Mouse (Mus musculus): Measurements from ENCODE around the gene Ebf3. TPM values are rescaled to one million over a fixed set of nuclear protein-coding genes. Genes with fewer than 3 reads are reported as not detected.

Ebf3 gene
- total and polyA plus RNA-seq, 3 experiments = 5.0 to 7.5 (median 6.1) TPM

GRCm38 (mm10) chr7:137237419-137237818, 76.8 kb downstream of the Ebf3 start:
- 85% methylated on average over 12 of the region's 12 CpGs for WGBS
- Histone ChIP-seq H3K9ac (ENCODE audit: low read depth, low read length) (no peak overlapping the region), H3K36me3 (ENCODE audit: control insufficient read depth, insufficient read depth, low read length) (no peaks in the 10 kb centered on the region), H3K4me3 (no peak overlapping the region), H3K4me1 (ENCODE audit: control insufficient read depth, insufficient read depth, low read length) (no peaks in the 10 kb centered on the region), H3K79me2 (replicated peaks; ENCODE audit: control insufficient read depth, insufficient read depth, low read length) (no peaks in the 10 kb centered on the region), H3K27ac (no peak overlapping the region), H3K27me3 (ENCODE audit: control insufficient read depth, insufficient read depth, low read length) (no peaks in the 10 kb centered on the region)
- TF ChIP-seq EP300 (IDR thresholded peaks at IDR 0.05; ENCODE audit: insufficient read depth, low read depth, low read length) = no peak
- no peak for TF ChIP-seq POLR2A (IDR thresholded peaks at IDR 0.05; ENCODE audit: insufficient read depth, low read depth, low read length)
- no peak for TF ChIP-seq CTCF (IDR thresholded peaks at IDR 0.05)
- no peak for DNase-seq
- intact Hi-C loops (cut with DNase I) = no loop called here

GRCm38 (mm10) chr7:137223823-137224222, 90.4 kb downstream of the Ebf3 start:
- Histone ChIP-seq H3K36me3 (ENCODE audit: control insufficient read depth, insufficient read depth, low read length) (no peaks in the 10 kb centered on the region), H3K27ac (no peak overlapping the region), H3K79me2 (replicated peaks; ENCODE audit: control insufficient read depth, insufficient read depth, low read length) (no peaks in the 10 kb centered on the region), H3K27me3 (ENCODE audit: control insufficient read depth, insufficient read depth, low read length) (no peaks in the 10 kb centered on the region), H3K4me3 (no peak overlapping the region), H3K9ac (ENCODE audit: low read depth, low read length) (no peak overlapping the region), H3K4me1 (ENCODE audit: control insufficient read depth, insufficient read depth, low read length) (0 out of 2 replicates have a peak, but pooled peaks cover 1% of the 10 kb centered on the region)
- 78% methylated on average over 3 of the region's 3 CpGs for WGBS
- intact Hi-C loops (cut with DNase I) = no loop called here
- no peak for DNase-seq
- no peak for TF ChIP-seq EP300 (IDR thresholded peaks at IDR 0.05; ENCODE audit: insufficient read depth, low read depth, low read length)
- no peak for TF ChIP-seq CTCF (IDR thresholded peaks at IDR 0.05)
- no peak for TF ChIP-seq POLR2A (IDR thresholded peaks at IDR 0.05; ENCODE audit: insufficient read depth, low read depth, low read length)

- TF ChIP-seq POLR2A (IDR thresholded peaks at IDR 0.05; ENCODE audit: insufficient read depth, low read depth, low read length) (no peak), EP300 (IDR thresholded peaks at IDR 0.05; ENCODE audit: insufficient read depth, low read depth, low read length) (no peak), CTCF (IDR thresholded peaks at IDR 0.05) (no peak)
- Histone ChIP-seq H3K9ac (ENCODE audit: low read depth, low read length) (no peak overlapping the region), H3K36me3 (ENCODE audit: control insufficient read depth, insufficient read depth, low read length) (no peaks in the 10 kb centered on the region), H3K4me1 (ENCODE audit: control insufficient read depth, insufficient read depth, low read length) (0 out of 2 replicates have a peak, but pooled peaks cover 1% of the 10 kb centered on the region), H3K4me3 (no peak overlapping the region), H3K27me3 (ENCODE audit: control insufficient read depth, insufficient read depth, low read length) (no peaks in the 10 kb centered on the region), H3K27ac (no peak overlapping the region), H3K79me2 (replicated peaks; ENCODE audit: control insufficient read depth, insufficient read depth, low read length) (no peaks in the 10 kb centered on the region)
- 83% methylated on average over 6 of the region's 6 CpGs for WGBS
- intact Hi-C loops (cut with DNase I) = no loop called here
- no peak for DNase-seq
Measured at GRCm38 (mm10) chr7:137222831-137223505, 91.3 kb downstream of the Ebf3 start.

- TF ChIP-seq CTCF (IDR thresholded peaks at IDR 0.05) = no peak
- TF ChIP-seq POLR2A (IDR thresholded peaks at IDR 0.05; ENCODE audit: insufficient read depth, low read depth, low read length) = no peak
- no peak for TF ChIP-seq EP300 (IDR thresholded peaks at IDR 0.05; ENCODE audit: insufficient read depth, low read depth, low read length)
- H3K4me1 ChIP-seq (ENCODE audit: control insufficient read depth, insufficient read depth, low read length) = 0 out of 2 replicates have a peak, but pooled peaks cover 1% of the 10 kb centered on the region
- no peak overlapping the region for H3K9ac ChIP-seq (ENCODE audit: low read depth, low read length)
- 36% methylated on average over 6 of the region's 6 CpGs for WGBS
- H3K27me3 ChIP-seq (ENCODE audit: control insufficient read depth, insufficient read depth, low read length) = no peaks in the 10 kb centered on the region
- peak in 1 of 2 experiments; percentile 41 for DNase-seq
- H3K27ac ChIP-seq = no peak overlapping the region
- intact Hi-C loops (cut with DNase I) = no loop called here
- H3K4me3 ChIP-seq = no peak overlapping the region
- H3K36me3 ChIP-seq (ENCODE audit: control insufficient read depth, insufficient read depth, low read length) = no peaks in the 10 kb centered on the region
- H3K79me2 ChIP-seq (replicated peaks; ENCODE audit: control insufficient read depth, insufficient read depth, low read length) = no peaks in the 10 kb centered on the region
Measured at GRCm38 (mm10) chr7:137221599-137221998, 92.6 kb downstream of the Ebf3 start.

GRCm38 (mm10) chr7:137220436-137220835, 93.8 kb downstream of the Ebf3 start:
- intact Hi-C loops (cut with DNase I) = no loop called here
- no peak for TF ChIP-seq POLR2A (IDR thresholded peaks at IDR 0.05; ENCODE audit: insufficient read depth, low read depth, low read length)
- TF ChIP-seq CTCF (IDR thresholded peaks at IDR 0.05) = no peak
- TF ChIP-seq EP300 (IDR thresholded peaks at IDR 0.05; ENCODE audit: insufficient read depth, low read depth, low read length) = no peak
- no peak for DNase-seq
- Histone ChIP-seq H3K79me2 (replicated peaks; ENCODE audit: control insufficient read depth, insufficient read depth, low read length) (no peaks in the 10 kb centered on the region), H3K27me3 (ENCODE audit: control insufficient read depth, insufficient read depth, low read length) (no peaks in the 10 kb centered on the region), H3K36me3 (ENCODE audit: control insufficient read depth, insufficient read depth, low read length) (no peaks in the 10 kb centered on the region), H3K4me1 (ENCODE audit: control insufficient read depth, insufficient read depth, low read length) (0 out of 2 replicates have a peak, but pooled peaks cover 1% of the 10 kb centered on the region), H3K9ac (ENCODE audit: low read depth, low read length) (no peak overlapping the region), H3K27ac (no peak overlapping the region), H3K4me3 (no peak overlapping the region)
- WGBS = 84% methylated on average over 4 of the region's 4 CpGs

GRCm38 (mm10) chr7:137218706-137219105, 95.5 kb downstream of the Ebf3 start:
- no peaks in the 10 kb centered on the region for H3K27me3 ChIP-seq (ENCODE audit: control insufficient read depth, insufficient read depth, low read length)
- 88% methylated on average over 12 of the region's 12 CpGs for WGBS
- no peaks in the 10 kb centered on the region for H3K36me3 ChIP-seq (ENCODE audit: control insufficient read depth, insufficient read depth, low read length)
- 0 out of 2 replicates have a peak, but pooled peaks cover 1% of the 10 kb centered on the region for H3K4me1 ChIP-seq (ENCODE audit: control insufficient read depth, insufficient read depth, low read length)
- H3K4me3 ChIP-seq = no peak overlapping the region
- TF ChIP-seq EP300 (IDR thresholded peaks at IDR 0.05; ENCODE audit: insufficient read depth, low read depth, low read length) = no peak
- no peak for TF ChIP-seq POLR2A (IDR thresholded peaks at IDR 0.05; ENCODE audit: insufficient read depth, low read depth, low read length)
- TF ChIP-seq CTCF (IDR thresholded peaks at IDR 0.05) = no peak
- H3K9ac ChIP-seq (ENCODE audit: low read depth, low read length) = no peak overlapping the region
- no peak for DNase-seq
- no peaks in the 10 kb centered on the region for H3K79me2 ChIP-seq (replicated peaks; ENCODE audit: control insufficient read depth, insufficient read depth, low read length)
- intact Hi-C loops (cut with DNase I) = loop anchor here (10.0 kb wide), 1 partner anchor 734 kb away; no protein-coding TSS in a partner anchor
- H3K27ac ChIP-seq = no peak overlapping the region

All from heart, adult 2 months (tissue).